Mouse (Mus musculus): ENCODE results near the gene Cavin1.

DNA sequence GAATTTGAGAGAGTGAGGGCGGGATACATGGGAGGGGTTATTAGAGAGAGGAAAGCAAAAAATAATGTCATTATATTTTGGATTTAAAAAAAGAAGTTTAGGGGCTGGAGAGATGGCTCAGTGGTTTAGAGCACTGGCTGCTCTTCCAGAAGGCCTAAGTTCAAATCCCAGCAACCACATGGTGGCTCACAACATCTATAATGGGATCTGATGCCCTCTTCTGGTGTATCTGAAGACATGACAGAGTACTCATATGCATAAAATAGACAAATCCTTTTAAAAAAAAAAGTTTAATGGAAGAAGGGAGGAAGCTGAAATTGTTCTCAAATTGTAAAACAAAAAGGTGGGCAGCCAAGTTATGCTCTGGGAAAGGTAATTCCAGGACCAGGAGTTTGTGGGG lies 21.1 kb downstream of the Cavin1 start:
- no peak for TF ChIP-seq GATA1 (IDR thresholded peaks at IDR 0.05; ENCODE audit: low read length)
- no peak for TF ChIP-seq TAL1 (IDR thresholded peaks at IDR 0.05; ENCODE audit: low read length)

All from erythroblast, embryonic 14.5 days (primary cell).